Mouse (Mus musculus) bone marrow macrophage, adult 2 months (primary cell): ENCODE measurements around the gene Prickle2. TPM values are rescaled to one million over a fixed set of nuclear protein-coding genes. Genes with fewer than 3 reads are reported as not detected.

Source experiments
- H3K27ac ChIP-seq: 2 replicates; pipeline ENCODE4 v1.5.1; 2012; ENCODE audit warnings: low read depth, low read length; ENCODE audit not compliant: insufficient read depth
- H3K4me1 ChIP-seq: 2 replicates; pipeline ENCODE4 v1.6.1; 2012; ENCODE audit warnings: low read length; ENCODE audit not compliant: control insufficient read depth, insufficient read depth
- H3K4me3 ChIP-seq: 2 replicates; pipeline ENCODE4 v1.5.1; 2012; ENCODE audit warnings: mild to moderate bottlenecking, low read length, moderate library complexity; ENCODE audit not compliant: insufficient read depth
- CTCF ChIP-seq: IDR thresholded peaks from 2 replicates; pipeline ENCODE4 v1.5.1; 2012; ENCODE audit warnings: low read depth, mild to moderate bottlenecking, low read length, moderate library complexity
- POLR2A ChIP-seq: IDR thresholded peaks from 2 replicates; pipeline ENCODE4 v1.6.1; 2012; ENCODE audit warnings: mild to moderate bottlenecking, low read depth, low read length, borderline replicate concordance
- polyA plus RNA-seq: library from polyadenylated mRNA; stranded (reverse); fragments of >200 nt; gene quantifications from 2 replicates; pipeline ENCODE4 v1.2.4, GENCODE M21; 2012; ENCODE audit not compliant: missing spikeins, insufficient read depth, insufficient read length

The Prickle2 gene
- polyA plus RNA-seq, 1 experiment, result 1.6 TPM

DNA sequence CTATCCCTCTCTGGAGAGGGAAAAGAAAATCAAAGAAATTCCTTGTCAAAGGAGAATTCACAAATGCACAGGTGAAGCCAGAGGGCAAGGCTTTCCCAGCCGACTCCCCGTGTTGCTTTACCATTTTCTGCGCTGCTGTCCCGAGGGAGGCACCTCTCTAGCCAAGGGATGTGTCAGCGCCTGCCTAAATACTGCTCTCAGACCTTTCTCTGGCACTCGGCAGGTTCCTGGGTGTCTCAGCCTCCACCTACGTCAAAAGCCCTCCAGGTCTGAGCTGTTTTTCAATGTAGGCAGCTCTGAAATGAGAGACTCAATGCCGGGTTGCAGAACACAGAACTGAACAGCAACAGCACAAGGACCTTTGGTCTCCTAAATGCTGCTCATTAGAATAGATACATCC is 280.1 kb downstream of the Prickle2 start:
- Histone ChIP-seq H3K4me1 (no peaks in the 10 kb centered on the region), H3K4me3 (no peak overlapping the region), H3K27ac (no peak overlapping the region)
- TF ChIP-seq CTCF (no peak), POLR2A (no peak)

DNA sequence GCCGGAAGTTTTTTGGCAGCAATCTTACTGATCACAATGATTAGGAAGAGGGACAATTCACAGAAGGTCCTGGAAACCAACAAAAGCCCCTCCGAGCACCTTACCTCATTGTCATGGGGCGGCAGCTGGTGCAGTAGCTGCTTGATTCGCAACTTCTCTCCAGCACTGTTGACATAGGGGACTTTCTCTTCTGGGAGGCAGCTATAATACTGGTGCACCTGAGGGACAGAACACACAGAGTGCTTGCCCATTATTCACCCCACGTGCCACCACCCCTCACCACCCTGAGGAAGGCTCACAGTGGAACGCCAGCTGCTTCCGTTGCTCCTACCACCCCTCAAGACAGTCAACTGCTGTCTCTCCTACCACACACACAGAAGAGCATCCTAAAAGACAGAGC is 280.5 kb downstream of the Prickle2 start:
- Histone ChIP-seq H3K4me1 (no peaks in the 10 kb centered on the region), H3K4me3 (no peak overlapping the region), H3K27ac (no peak overlapping the region)
- no peak for TF ChIP-seq CTCF
- TF ChIP-seq POLR2A, result no peak

DNA sequence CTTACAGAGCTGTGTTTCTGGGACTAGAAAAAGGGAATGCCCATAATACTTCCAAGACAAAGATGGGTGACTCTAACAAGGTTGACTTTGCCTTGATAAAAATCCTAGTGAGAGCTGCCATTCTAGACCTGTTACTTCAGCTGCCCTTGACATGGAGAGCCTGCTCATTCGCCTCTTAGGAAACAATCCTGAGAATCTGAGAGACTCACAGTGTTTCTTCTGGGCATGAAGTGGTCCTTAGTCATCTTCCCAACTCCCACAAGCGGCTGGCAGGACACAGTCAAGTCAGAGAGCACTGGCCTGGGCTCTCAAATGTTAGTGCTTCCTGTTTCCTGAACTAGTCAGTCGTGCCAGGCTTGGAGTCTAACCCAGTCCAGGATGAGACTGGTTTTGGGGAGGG is 281.0 kb downstream of the Prickle2 start:
- Histone ChIP-seq H3K4me3 (no peak overlapping the region), H3K4me1 (no peaks in the 10 kb centered on the region), H3K27ac (no peak overlapping the region)
- TF ChIP-seq POLR2A (no peak), CTCF (no peak)

DNA sequence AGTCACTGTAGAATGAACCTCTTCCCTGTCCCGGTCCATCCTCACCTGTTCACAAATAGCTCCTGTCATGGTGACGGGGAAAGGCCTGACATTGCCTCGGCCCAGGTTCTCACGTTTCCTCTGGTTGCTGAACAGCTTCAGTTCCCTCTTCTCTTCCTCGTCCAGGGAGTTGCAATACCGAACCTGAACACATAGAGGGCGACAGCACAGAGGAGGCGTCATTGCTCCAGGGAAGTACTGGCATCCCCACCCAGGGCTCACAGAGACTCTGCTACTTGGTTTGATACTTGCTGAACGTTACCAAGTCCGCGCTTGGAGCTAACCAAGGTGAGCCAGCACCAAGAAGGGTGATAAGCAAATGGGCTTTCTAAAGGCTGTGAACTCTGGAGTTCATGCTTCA is 283.7 kb downstream of the Prickle2 start:
- no peak overlapping the region for H3K27ac ChIP-seq
- H3K4me1 ChIP-seq, result no peaks in the 10 kb centered on the region
- H3K4me3 ChIP-seq, result no peak overlapping the region
- no peak for TF ChIP-seq CTCF
- TF ChIP-seq POLR2A, result no peak

DNA sequence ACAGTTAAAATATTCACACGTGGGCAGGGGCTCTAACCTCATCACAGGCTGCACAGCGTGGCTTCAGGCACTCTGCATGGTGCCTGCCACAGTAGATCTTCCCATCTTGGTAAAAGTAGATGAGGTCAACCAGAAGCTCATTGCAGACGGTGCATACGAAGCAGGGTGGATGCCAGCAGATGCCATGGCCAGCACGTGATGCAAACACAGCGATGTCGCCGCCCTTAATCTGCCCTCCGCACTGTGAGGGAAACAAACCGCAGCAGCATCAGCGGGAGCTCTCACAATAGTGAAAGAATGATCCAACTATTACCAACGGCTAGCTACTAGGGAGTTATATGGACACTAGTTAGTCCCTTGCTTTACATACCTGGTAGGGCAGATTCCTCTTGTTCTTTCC is 285.8 kb downstream of the Prickle2 start:
- no peaks in the 10 kb centered on the region for H3K4me1 ChIP-seq
- no peak overlapping the region for H3K4me3 ChIP-seq
- TF ChIP-seq CTCF (no peak), POLR2A (no peak)
- H3K27ac ChIP-seq, result no peak overlapping the region

DNA sequence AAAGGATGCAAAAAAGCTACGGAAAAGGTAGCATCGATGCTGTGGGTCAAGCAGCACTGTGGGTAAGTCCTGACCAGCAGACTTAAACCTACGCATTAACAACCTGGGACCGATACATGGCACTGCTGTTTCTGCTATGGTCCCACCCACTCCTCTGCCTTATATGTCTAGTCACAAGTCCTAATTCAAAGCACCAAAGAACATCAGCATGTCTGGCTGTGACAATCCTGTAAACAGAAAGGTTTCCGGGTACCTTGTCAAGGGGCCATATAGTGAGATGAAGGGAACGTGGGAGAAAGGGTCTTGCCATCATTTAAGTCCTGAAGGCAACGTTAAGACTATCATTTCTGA is 290.6 kb downstream of the Prickle2 start:
- Histone ChIP-seq H3K4me3 (no peak overlapping the region), H3K4me1 (no peaks in the 10 kb centered on the region), H3K27ac (no peak overlapping the region)
- TF ChIP-seq CTCF (no peak), POLR2A (no peak)

DNA sequence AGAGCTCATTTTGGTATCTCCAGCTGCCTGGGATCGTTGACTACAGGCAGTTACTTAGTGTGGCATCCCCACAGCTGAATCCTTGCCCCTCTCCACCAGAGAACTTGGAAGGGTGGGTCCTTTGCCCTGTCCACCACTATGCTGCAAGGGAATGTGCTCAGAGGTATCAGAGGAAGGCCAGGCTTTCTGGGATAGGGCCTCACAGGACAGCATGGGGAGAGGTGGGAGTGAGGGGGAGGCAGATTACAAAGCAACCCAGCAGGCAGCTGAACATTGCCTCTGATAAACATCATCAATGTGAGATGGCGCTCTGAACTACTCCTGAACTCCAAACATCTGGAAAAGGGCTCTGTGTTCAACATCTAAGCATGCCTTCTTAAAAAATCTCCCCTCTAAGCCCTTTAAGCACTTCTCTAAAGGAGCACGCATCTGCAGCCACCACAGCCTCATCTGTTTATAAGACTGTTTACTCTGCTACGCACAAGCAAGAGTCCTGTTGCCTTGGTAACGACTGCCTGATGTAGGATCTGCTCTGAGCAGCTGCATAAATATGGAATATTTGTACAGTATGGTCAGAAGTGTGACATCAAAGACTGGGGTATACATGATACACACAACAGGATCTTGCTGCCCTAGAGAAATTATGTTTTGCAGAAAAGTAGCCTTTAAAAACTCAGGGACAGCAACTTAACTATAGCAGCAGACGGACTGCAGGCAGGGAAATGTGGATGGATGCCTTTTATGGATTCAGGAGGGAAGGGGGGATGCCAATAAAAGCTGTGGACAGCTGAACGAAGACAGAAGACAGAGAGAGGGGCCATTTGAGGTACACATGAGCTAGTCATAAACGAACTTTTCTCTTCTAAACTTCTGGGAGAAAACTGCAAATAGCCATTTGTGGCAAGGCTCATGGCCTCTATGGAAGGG is 291.2 kb downstream of the Prickle2 start:
- H3K4me3 ChIP-seq, result no peak overlapping the region
- H3K4me1 ChIP-seq, result no peaks in the 10 kb centered on the region
- TF ChIP-seq POLR2A (no peak), CTCF (no peak)
- H3K27ac ChIP-seq, result no peak overlapping the region

DNA sequence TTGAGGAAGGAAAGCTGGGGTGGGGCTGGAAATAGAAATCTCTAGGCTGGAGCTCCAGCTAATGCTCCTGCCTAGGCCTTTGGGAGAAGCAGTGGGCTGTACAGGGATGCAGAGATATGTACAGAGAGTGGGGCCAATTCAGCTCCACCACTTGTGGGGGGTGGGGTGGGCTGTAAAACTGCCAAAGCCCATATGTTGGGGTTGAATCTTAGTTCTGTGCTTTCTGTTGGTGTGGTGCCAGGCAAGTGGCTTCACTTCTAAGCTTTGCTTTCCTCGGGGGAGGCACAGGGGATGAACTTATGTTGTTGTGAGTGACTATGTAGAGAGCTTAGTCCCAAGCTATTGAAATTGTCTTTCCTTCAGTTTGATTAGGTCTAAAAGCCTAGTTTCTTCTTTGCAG is 292.0 kb downstream of the Prickle2 start:
- H3K27ac ChIP-seq, result no peak overlapping the region
- H3K4me3 ChIP-seq, result no peak overlapping the region
- no peaks in the 10 kb centered on the region for H3K4me1 ChIP-seq
- TF ChIP-seq POLR2A (no peak), CTCF (no peak)

DNA sequence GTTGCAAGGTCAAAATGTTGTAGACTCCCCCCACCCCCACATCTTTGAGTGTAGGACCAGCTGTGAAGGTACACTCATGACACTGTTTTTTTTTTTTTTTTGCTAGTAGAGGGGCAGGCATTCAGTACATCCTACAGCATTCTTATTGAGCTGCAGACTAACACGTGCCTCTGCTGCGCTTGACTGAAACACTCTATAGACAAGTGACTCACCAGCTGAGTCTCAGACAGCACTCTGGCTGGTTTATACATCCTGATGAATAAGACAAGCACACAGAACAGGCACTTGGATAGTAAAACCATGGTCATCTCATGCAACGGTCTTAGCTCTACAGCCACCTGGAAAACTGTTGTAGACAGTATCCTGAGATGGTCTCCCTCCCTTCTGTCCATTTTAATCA is 296.2 kb downstream of the Prickle2 start:
- Histone ChIP-seq H3K27ac (no peak overlapping the region), H3K4me1 (no peaks in the 10 kb centered on the region), H3K4me3 (no peak overlapping the region)
- TF ChIP-seq CTCF (no peak), POLR2A (no peak)

DNA sequence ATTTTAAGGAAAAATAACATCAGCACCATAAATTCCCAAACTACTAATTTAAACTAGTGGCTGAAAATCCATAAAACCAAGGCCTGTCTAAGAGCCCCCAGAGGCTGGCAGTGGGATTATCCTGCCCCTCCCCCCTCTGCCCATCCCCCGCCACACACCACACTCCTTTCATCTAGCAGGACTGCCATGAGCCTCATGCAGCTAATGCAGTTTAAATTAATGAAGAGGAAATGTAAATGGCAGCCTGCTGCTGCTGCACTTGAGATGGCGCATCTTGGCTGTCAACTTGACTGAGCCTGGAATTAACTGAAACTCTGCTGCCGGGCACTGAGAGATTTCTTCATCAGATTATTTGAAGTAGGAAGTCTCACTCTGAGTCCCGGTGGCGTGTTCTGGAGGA is 298.7 kb downstream of the Prickle2 start:
- Histone ChIP-seq H3K4me1 (no peaks in the 10 kb centered on the region), H3K4me3 (no peak overlapping the region), H3K27ac (no peak overlapping the region)
- TF ChIP-seq CTCF (no peak), POLR2A (no peak)
